Mouse (Mus musculus) liver, adult 10 weeks (tissue): ENCODE results near the gene Clptm1l. TPM values are rescaled to one million over a fixed set of nuclear protein-coding genes. Genes with fewer than 3 reads are reported as not detected.

Experiments used
- polyA plus RNA-seq: library from polyadenylated mRNA; stranded (reverse); fragments of 350-450 nt; fragmentation: Illumina TruSeq; extraction: RNeasy Lipid Tissue Mini Kit (QIAGEN cat#74804); gene quantifications from one replicate; pipeline ENCODE4 v1.2.3, GENCODE M21; 2014; ENCODE audit warnings: low read depth, low replicate concordance

The Clptm1l gene
- 58.1 TPM for polyA plus RNA-seq

DNA sequence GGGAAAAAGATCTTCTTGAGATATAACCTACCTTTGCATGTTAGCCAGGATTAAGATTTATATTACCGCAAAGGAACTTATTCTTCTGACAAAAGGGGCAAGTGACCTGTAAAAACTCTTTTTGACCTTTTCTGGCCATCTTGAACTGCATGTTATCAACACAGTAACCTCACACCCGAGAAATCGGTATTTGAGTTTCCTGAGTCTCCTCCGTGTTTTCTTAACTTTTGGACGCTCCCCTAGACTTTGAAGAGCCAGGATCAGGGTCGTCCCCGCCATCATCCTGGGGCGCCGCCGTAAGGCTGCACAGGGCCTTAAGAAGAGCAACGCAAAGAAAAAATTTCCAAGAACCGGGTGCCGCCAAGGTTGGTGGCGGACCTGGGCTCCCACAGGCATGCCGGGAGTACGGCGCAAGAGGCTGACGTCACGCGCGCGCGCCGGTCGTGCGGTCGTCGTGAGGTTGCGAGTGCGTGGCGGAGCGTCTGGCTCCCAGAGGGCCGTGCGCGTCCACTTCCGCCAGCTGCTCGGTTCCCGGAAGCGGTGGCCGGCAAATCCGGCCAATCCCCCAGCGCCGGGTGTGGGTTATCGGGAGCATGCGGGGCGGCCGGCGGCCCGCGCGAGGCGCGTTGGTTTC lies at the start of gene Clptm1l:
Gene Clptm1l, plus strand, starts transcription at position 485 of the 634 bp plus-strand sequence.

DNA sequence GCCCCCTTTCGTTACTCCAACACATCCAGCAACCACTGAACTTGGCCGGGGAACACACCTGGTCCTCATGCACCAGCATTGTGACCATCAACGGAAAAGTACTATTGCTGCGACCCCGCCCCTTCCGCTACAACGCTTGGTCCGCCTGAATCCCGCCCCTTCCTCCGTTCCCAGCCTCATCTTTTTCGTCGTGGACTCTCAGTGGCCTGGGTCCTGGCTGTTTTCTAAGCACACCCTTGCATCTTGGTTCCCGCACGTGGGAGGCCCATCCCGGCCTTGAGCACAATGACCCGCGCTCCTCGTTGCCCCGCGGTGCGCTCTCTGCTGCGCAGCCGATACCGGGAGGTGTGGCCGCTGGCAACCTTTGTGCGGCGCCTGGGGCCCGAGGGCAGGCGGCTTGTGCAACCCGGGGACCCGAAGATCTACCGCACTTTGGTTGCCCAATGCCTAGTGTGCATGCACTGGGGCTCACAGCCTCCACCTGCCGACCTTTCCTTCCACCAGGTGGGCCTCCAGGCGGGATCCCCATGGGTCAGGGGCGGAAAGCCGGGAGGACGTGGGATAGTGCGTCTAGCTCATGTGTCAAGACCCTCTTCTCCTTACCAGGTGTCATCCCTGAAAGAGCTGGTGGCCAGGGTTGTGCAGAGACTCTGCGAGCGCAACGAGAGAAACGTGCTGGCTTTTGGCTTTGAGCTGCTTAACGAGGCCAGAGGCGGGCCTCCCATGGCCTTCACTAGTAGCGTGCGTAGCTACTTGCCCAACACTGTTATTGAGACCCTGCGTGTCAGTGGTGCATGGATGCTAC lies 23.1 kb downstream of the Clptm1l start, which contains the start of gene Tert:
Gene Tert, plus strand, starts transcription at position 167 of the 805 bp plus-strand sequence.

Other genes starting within 250 kb of the Clptm1l start
- gene Lpcat1, start 136.8 kb upstream of the Clptm1l start, polyA plus RNA-seq, result 0.95 TPM
- gene Slc6a3, start 67.3 kb upstream of the Clptm1l start, polyA plus RNA-seq, result not detected
- gene Tert, start 22.9 kb downstream of the Clptm1l start, polyA plus RNA-seq, result 2.1 TPM
- gene Slc6a18, start 74.0 kb downstream of the Clptm1l start, polyA plus RNA-seq, result not detected
- gene Slc6a19, start 100.9 kb downstream of the Clptm1l start, polyA plus RNA-seq, result 0.21 TPM
- 10.2 TPM for gene Slc12a7, start 129.1 kb downstream of the Clptm1l start, polyA plus RNA-seq
- gene Nkd2, start 243.6 kb downstream of the Clptm1l start, polyA plus RNA-seq, result not detected